ENCODE assay signal across 23 mouse cellular contexts in the genomic region with DNA sequence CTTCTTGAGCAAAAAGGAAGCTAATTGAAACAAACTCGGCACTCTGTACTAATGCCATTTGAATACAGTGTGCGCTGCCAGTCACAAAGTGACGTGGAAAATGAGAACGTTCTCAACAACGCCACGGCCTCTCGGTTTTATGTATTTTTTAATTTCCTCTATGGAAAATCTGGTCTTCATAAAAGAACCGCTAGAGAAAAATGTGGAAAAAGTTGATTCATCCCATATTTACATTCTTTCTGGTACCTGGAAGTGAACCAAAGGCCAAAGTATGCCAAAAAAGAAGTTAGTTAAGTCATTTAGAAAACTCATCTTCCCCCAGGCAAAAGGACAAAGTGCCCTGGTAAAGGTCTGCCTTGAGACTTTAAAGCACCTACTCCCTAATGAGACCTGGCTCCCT.
DNase-seq lines count a peak whose midpoint lies in the region; ATAC-seq and TF ChIP-seq lines count a peak whose summit lies in the region.
"Had no signal": no experiment of that assay in that cellular context is flagged by ENCODE, and none has a peak within 500 bp of the region (broad histone marks: within the 10 kb centered on the region; RNA-seq: fewer than 3 reads in every experiment).

No protein-coding gene starts in this region.

- no peak overlapping the region for H3K27ac ChIP-seq in liver, adult 2 months (replicated peaks; ENCODE audit: insufficient read depth, low read depth, low read length)
- H3K27ac ChIP-seq in liver, embryonic 11.5 days (ENCODE audit: low read depth, low read length) = no peak overlapping the region
- H3K27ac ChIP-seq in embryonic facial prominence, embryonic 13.5 days = peak overlapping the region; percentile 66
- H3K27ac ChIP-seq in limb, embryonic 13.5 days = peak overlapping the region; percentile 80
- H3K27ac ChIP-seq: forebrain, embryonic 12.5 days; heart, embryonic 10.5 days; hindbrain, embryonic 12.5 days had no signal

- H3K9me3 ChIP-seq in liver, embryonic 11.5 days (ENCODE audit: control insufficient read depth, low read length) = no peaks in the 10 kb centered on the region
- H3K9me3 ChIP-seq in embryonic facial prominence, embryonic 13.5 days = no peaks in the 10 kb centered on the region
- no peaks in the 10 kb centered on the region for H3K9me3 ChIP-seq in limb, embryonic 13.5 days
- H3K9me3 ChIP-seq: forebrain, embryonic 12.5 days; G1E; heart, embryonic 10.5 days; hindbrain, embryonic 12.5 days had no signal

- H3K4me2 ChIP-seq in liver, embryonic 11.5 days = no peak overlapping the region
- H3K4me2 ChIP-seq in embryonic facial prominence, embryonic 13.5 days = peak overlapping the region; percentile 39
- H3K4me2 ChIP-seq in limb, embryonic 13.5 days (replicated peaks) = peak overlapping the region; percentile 17; the same call in 1 of the 2 replicates
- H3K4me2 ChIP-seq: forebrain, embryonic 12.5 days; hindbrain, embryonic 12.5 days had no signal

- H3K27me3 ChIP-seq in liver, adult 2 months (ENCODE audit: control insufficient read depth, insufficient read depth, low read length) = no peaks in the 10 kb centered on the region
- no peaks in the 10 kb centered on the region for H3K27me3 ChIP-seq in liver, embryonic 11.5 days (replicated peaks; ENCODE audit: control insufficient read depth, insufficient read depth, low read length)
- peaks cover 5% of the 10 kb centered on the region; the same call in 1 of the 2 replicates for H3K27me3 ChIP-seq in embryonic facial prominence, embryonic 13.5 days
- H3K27me3 ChIP-seq in limb, embryonic 13.5 days = no peaks in the 10 kb centered on the region; the same call in 1 of the 2 replicates
- H3K27me3 ChIP-seq: forebrain, embryonic 12.5 days; hindbrain, embryonic 12.5 days had no signal

- TF ChIP-seq POLR2A in liver, adult 2 months (IDR thresholded peaks at IDR 0.05; ENCODE audit: extremely low read depth, insufficient read depth, low read length) = no peak

- H3K79me2 ChIP-seq in liver, adult 2 months (ENCODE audit: control insufficient read depth, insufficient read depth, low read length) = no peaks in the 10 kb centered on the region

- H3K9ac ChIP-seq in liver, adult 2 months (ENCODE audit: low read depth, low read length) = no peak overlapping the region
- no peak overlapping the region for H3K9ac ChIP-seq in liver, embryonic 11.5 days (ENCODE audit: low read depth, low read length)
- H3K9ac ChIP-seq in embryonic facial prominence, embryonic 13.5 days = no peak overlapping the region
- H3K9ac ChIP-seq in limb, embryonic 13.5 days = no peak overlapping the region
- H3K9ac ChIP-seq: forebrain, embryonic 12.5 days; hindbrain, embryonic 12.5 days had no signal

- 87% methylated on average over 8 of the region's 8 CpGs for WGBS in liver, adult 2 months
- WGBS in liver, embryonic 11.5 days = 85% methylated on average over 8 of the region's 8 CpGs
- WGBS in embryonic facial prominence, embryonic 13.5 days = 22% methylated on average over 8 of the region's 8 CpGs
- WGBS in limb, embryonic 13.5 days = 25% methylated on average over 8 of the region's 8 CpGs

- no peak for TF ChIP-seq CTCF in liver, adult 2 months (IDR thresholded peaks at IDR 0.05; ENCODE audit: low read depth, low read length)

- no peaks in the 10 kb centered on the region for H3K36me3 ChIP-seq in liver, adult 2 months (ENCODE audit: control insufficient read depth, insufficient read depth, low read length)
- H3K36me3 ChIP-seq in liver, embryonic 11.5 days (ENCODE audit: control insufficient read depth, insufficient read depth, low read length) = no peaks in the 10 kb centered on the region
- no peaks in the 10 kb centered on the region for H3K36me3 ChIP-seq in embryonic facial prominence, embryonic 13.5 days
- H3K36me3 ChIP-seq in limb, embryonic 13.5 days = no peaks in the 10 kb centered on the region
- H3K36me3 ChIP-seq: forebrain, embryonic 12.5 days; G1E; heart, embryonic 10.5 days; hindbrain, embryonic 12.5 days had no signal

- peak; percentile 20 for DNase-seq in liver, adult 2 months (ENCODE audit: extremely low read depth, low read depth, low spot score)
- no peak for DNase-seq in liver, embryonic 11.5 days (ENCODE audit: low spot score)
- no peak for DNase-seq in right cerebral cortex, postnatal 4 days
- DNase-seq in adrenal gland, postnatal 36 days = no peak
- DNase-seq in spleen, adult 18-20 months = no peak
- DNase-seq: adrenal gland, adult 2 months; adrenal gland, postnatal 25 days; cerebellum, adult 2 months; cerebellum, postnatal 14 days; embryo, embryonic 11 days; gastrocnemius, postnatal 10 days; heart, adult 18-20 months; heart, postnatal 10 days; heart, postnatal 4 days had no signal

- ATAC-seq in liver, embryonic 11.5 days (replicated peaks; ENCODE audit: low FRiP score) = no peak
- ATAC-seq in embryonic facial prominence, embryonic 13.5 days (ENCODE audit: insufficient number of reproducible peaks, insufficient read depth, low FRiP score, low TSS enrichment, low read depth) = no peak
- ATAC-seq in limb, embryonic 13.5 days (ENCODE audit: low FRiP score, low read depth) = 0 out of 2 replicates have a peak, but pooled peaks have one; percentile 16
- ATAC-seq: forebrain, embryonic 16.5 days; hindbrain, embryonic 16.5 days; inflammation-experienced regulatory T-cells, adult 6 months had no signal

- no peak overlapping the region for H3K4me3 ChIP-seq in liver, adult 2 months (ENCODE audit: insufficient read depth, low read depth, low read length)
- H3K4me3 ChIP-seq in liver, embryonic 11.5 days (ENCODE audit: low read depth, low read length) = no peak overlapping the region
- H3K4me3 ChIP-seq in embryonic facial prominence, embryonic 13.5 days = no peak overlapping the region
- no peak overlapping the region for H3K4me3 ChIP-seq in limb, embryonic 13.5 days
- H3K4me3 ChIP-seq: forebrain, embryonic 12.5 days; heart, embryonic 10.5 days; hindbrain, embryonic 12.5 days had no signal

- H3K4me1 ChIP-seq in liver, adult 2 months (ENCODE audit: control insufficient read depth, insufficient read depth, low read length) = peaks cover 5% of the 10 kb centered on the region; the same call in 1 of the 2 replicates
- no peaks in the 10 kb centered on the region for H3K4me1 ChIP-seq in liver, embryonic 11.5 days (replicated peaks; ENCODE audit: control insufficient read depth, insufficient read depth, low read length)
- H3K4me1 ChIP-seq in embryonic facial prominence, embryonic 13.5 days = peaks cover 19% of the 10 kb centered on the region
- H3K4me1 ChIP-seq in limb, embryonic 13.5 days = peaks cover 23% of the 10 kb centered on the region
- H3K4me1 ChIP-seq: forebrain, embryonic 12.5 days; heart, embryonic 10.5 days; hindbrain, embryonic 12.5 days had no signal

Comparison
In these comparisons a context has a peak if more than half of its experiments do, and no peak if none do; other contexts are left out.
1. H3K27ac ChIP-seq: peak in embryonic facial prominence, embryonic 13.5 days (single experiment) and limb, embryonic 13.5 days (single experiment); none in liver, adult 2 months (single experiment) and liver, embryonic 11.5 days (single experiment).